Mouse (Mus musculus): Measurements from ENCODE around the gene Tacc2. TPM values are rescaled to one million over a fixed set of nuclear protein-coding genes. Genes with fewer than 3 reads are reported as not detected.

Gene Tacc2
- total RNA-seq, 2 experiments from 2014 or later: 364 to 380 TPM

- intact Hi-C loops (cut with DNase I): no loop called here
These were observed 208.8 kb downstream of the Tacc2 start for GRCm38 (mm10) chr7:130785923-130786575.

GRCm38 (mm10) chr7:130786708-130787107 lies 209.5 kb downstream of the Tacc2 start:
- intact Hi-C loops (cut with DNase I): no loop called here
- no peak for DNase-seq (ENCODE audit: low spot score)

More at GRCm38 (mm10) chr7:130785923-130786575, 208.8 kb downstream of the Tacc2 start:
- no peak for DNase-seq (ENCODE audit: low spot score)

GRCm38 (mm10) chr7:130787537-130787936 lies 210.3 kb downstream of the Tacc2 start:
- intact Hi-C loops (cut with DNase I): no loop called here
- DNase-seq (ENCODE audit: low spot score): no peak

- no peak for DNase-seq (ENCODE audit: low spot score)
- intact Hi-C loops (cut with DNase I): no loop called here
These were observed 211.7 kb downstream of the Tacc2 start for GRCm38 (mm10) chr7:130788950-130789349.

GRCm38 (mm10) chr7:130789456-130789855 lies 212.2 kb downstream of the Tacc2 start:
- intact Hi-C loops (cut with DNase I): no loop called here
- no peak for DNase-seq (ENCODE audit: low spot score)

- no peak for DNase-seq (ENCODE audit: low spot score)
- intact Hi-C loops (cut with DNase I): no loop called here
These were observed 216.4 kb downstream of the Tacc2 start for GRCm38 (mm10) chr7:130793671-130794070.

GRCm38 (mm10) chr7:130796786-130797185 lies 219.5 kb downstream of the Tacc2 start:
- intact Hi-C loops (cut with DNase I): no loop called here
- DNase-seq (ENCODE audit: low spot score): no peak

GRCm38 (mm10) chr7:130797524-130797923 lies 220.3 kb downstream of the Tacc2 start:
- intact Hi-C loops (cut with DNase I): no loop called here
- no peak for DNase-seq (ENCODE audit: low spot score)

GRCm38 (mm10) chr7:130799418-130799817 lies 222.2 kb downstream of the Tacc2 start:
- DNase-seq (ENCODE audit: low spot score): no peak
- intact Hi-C loops (cut with DNase I): no loop called here

GRCm38 (mm10) chr7:130800681-130801080 lies 223.4 kb downstream of the Tacc2 start:
- DNase-seq (ENCODE audit: low spot score): no peak
- intact Hi-C loops (cut with DNase I): no loop called here

- no peak for DNase-seq (ENCODE audit: low spot score)
- intact Hi-C loops (cut with DNase I): no loop called here
These were observed 224.6 kb downstream of the Tacc2 start for GRCm38 (mm10) chr7:130801811-130802210.

GRCm38 (mm10) chr7:130803251-130803825 lies 226.1 kb downstream of the Tacc2 start:
- DNase-seq (ENCODE audit: low spot score): no peak
- intact Hi-C loops (cut with DNase I): no loop called here

GRCm38 (mm10) chr7:130804991-130805390 lies 227.8 kb downstream of the Tacc2 start:
- DNase-seq (ENCODE audit: low spot score): no peak
- intact Hi-C loops (cut with DNase I): no loop called here

GRCm38 (mm10) chr7:130807749-130808148 lies 230.5 kb downstream of the Tacc2 start:
- peak; percentile 17 for DNase-seq (ENCODE audit: low spot score)
- intact Hi-C loops (cut with DNase I): no loop called here

- intact Hi-C loops (cut with DNase I): no loop called here
- no peak for DNase-seq (ENCODE audit: low spot score)
These were observed 231.5 kb downstream of the Tacc2 start for GRCm38 (mm10) chr7:130808694-130809093.

GRCm38 (mm10) chr7:130810238-130810637 lies 233.0 kb downstream of the Tacc2 start:
- intact Hi-C loops (cut with DNase I): no loop called here
- DNase-seq (ENCODE audit: low spot score): no peak

GRCm38 (mm10) chr7:130812407-130812806 lies 235.2 kb downstream of the Tacc2 start:
- intact Hi-C loops (cut with DNase I): no loop called here
- no peak for DNase-seq (ENCODE audit: low spot score)

Other genes with a start within 250 kb of the Tacc2 start
- gene Ate1, start 57.1 kb upstream of the Tacc2 start, total RNA-seq (2021): 10 to 100 TPM; 32.2 to 32.3 TPM
- 10 to 100 TPM; 38.5 to 46.1 TPM for gene Nsmce4a, start 4.3 kb upstream of the Tacc2 start, total RNA-seq (2021)
- not detected for gene Btbd16, start 196.6 kb downstream of the Tacc2 start, total RNA-seq (2021)